Mouse (Mus musculus) liver, adult 2 months (tissue): ENCODE results near the gene Tango6. TPM values are rescaled to one million over a fixed set of nuclear protein-coding genes. Genes with fewer than 3 reads are reported as not detected.

ENCODE experiments used
- DNase-seq: peaks from one replicate; pipeline ENCODE4 v3.0.0-alpha.2; 2011; ENCODE audit warnings: low read depth, low spot score; ENCODE audit errors: extremely low read depth
- H3K27ac ChIP-seq: fragments of 200-500 bp; replicated peaks from 2 replicates; pipeline ENCODE4 v1.5.1; 2012; ENCODE audit warnings: low read depth, mild to moderate bottlenecking, control low read depth, inconsistent platforms, low read length; ENCODE audit not compliant: insufficient read depth
- H3K27me3 ChIP-seq: fragments of 200-500 bp; 2 replicates; pipeline ENCODE4 v1.6.1; 2012; ENCODE audit warnings: mild to moderate bottlenecking, moderate library complexity, low read length, inconsistent platforms; ENCODE audit not compliant: control insufficient read depth, insufficient read depth
- H3K36me3 ChIP-seq: fragments of 200-500 bp; 2 replicates; pipeline ENCODE4 v1.6.1; 2012; ENCODE audit warnings: low read length, inconsistent platforms; ENCODE audit not compliant: control insufficient read depth, insufficient read depth
- H3K4me1 ChIP-seq: fragments of 200-500 bp; 2 replicates; pipeline ENCODE4 v1.6.1; 2011; ENCODE audit warnings: low read length; ENCODE audit not compliant: control insufficient read depth, insufficient read depth
- H3K4me3 ChIP-seq: fragments of 200-500 bp; 2 replicates; pipeline ENCODE4 v1.5.1; 2011; ENCODE audit warnings: low read depth, mild to moderate bottlenecking, control low read depth, low read length, moderate library complexity; ENCODE audit not compliant: insufficient read depth
- H3K79me2 ChIP-seq: fragments of 200-500 bp; 2 replicates; pipeline ENCODE4 v1.6.1; 2012; ENCODE audit warnings: inconsistent platforms, mild to moderate bottlenecking, low read length, moderate library complexity; ENCODE audit not compliant: control insufficient read depth, insufficient read depth
- H3K9ac ChIP-seq: fragments of 200-500 bp; 2 replicates; pipeline ENCODE4 v1.6.1; 2012; ENCODE audit warnings: low read depth, mild to moderate bottlenecking, control low read depth, inconsistent platforms, low read length
- CTCF ChIP-seq: fragments of 200-500 bp; IDR thresholded peaks from 2 replicates; pipeline ENCODE4 v1.5.1; 2011; ENCODE audit warnings: low read depth, low read length, control low read depth
- POLR2A ChIP-seq: fragments of 200-500 bp; IDR thresholded peaks from 2 replicates; pipeline ENCODE4 v1.6.1; 2011; ENCODE audit warnings: low read length, control low read depth; ENCODE audit not compliant: insufficient read depth; ENCODE audit errors: extremely low read depth
- WGBS: fragments of 180-500 bp; shearing (Covaris S2); methylation state at CpG from one replicate; pipeline ENCODE4 v1.1.7; 2018; 5-methylcytosine and 5-hydroxymethylcytosine counted together
- polyA plus RNA-seq: library from polyadenylated mRNA; depleted of rRNA; stranded (reverse); fragments of >200 nt; gene quantifications from 2 replicates; pipeline ENCODE4 v1.2.3, GENCODE M21; 2012
- total RNA-seq: library from RNA; depleted of rRNA; stranded (reverse); fragments of >200 nt; gene quantifications from 2 replicates; pipeline ENCODE4 v1.2.3, GENCODE M21; 2014

Tango6 gene
- total and polyA plus RNA-seq, 2 experiments, result 2.1 to 4.0 TPM

DNA sequence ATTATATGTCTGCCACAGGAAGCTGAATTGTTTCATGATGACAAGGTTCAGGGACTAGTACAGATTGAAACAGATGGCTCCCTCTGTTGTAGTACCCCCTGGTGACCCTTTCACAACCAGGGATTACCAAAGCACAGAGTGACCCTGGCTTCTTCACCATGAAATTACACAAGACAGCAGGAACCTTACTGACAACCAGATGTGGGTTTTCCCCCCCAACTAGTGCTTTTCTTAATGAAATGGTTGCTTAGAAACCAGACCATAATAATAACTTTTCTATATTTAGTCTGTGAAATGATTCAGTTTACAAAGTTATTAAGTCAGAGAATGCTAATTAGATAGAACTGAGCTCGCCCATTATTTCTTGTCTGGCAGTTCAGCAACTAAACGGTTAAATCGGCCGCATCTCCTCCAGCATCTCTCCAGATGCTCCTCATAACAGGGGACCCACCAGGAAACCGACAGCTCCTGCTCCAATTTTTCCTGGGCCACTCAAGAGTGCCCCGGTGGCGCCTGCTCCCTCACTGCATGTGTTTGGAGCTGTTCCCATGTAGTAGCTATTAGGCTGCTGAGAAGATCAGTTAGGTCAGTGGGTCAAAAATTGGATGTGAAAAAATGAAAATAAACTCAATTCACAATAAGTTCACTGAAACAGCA lies 79.1 kb downstream of the Tango6 start:
- DNase-seq, result no peak

DNA sequence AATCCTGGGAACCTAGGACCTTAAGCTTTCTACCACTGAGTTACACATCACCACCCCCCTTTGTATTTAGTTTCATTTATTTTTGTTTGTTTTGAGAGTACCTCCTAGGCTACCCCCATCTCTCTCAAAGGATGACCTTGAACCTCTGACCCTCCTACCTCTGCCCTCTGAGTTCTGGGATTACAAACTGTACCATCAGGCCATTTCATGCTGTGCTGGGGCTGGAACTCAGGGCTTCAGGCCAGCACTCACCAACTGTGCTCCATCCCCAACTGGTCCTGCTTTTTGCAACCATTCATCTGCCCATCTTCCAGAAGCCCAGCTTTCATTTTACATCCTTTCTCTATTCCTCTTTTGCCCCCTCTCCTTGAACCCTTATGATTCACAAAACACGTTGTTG lies 81.7 kb downstream of the Tango6 start:
- TF ChIP-seq POLR2A (no peak), CTCF (no peak)
- Histone ChIP-seq H3K9ac (no peak overlapping the region), H3K79me2 (no peaks in the 10 kb centered on the region), H3K36me3 (no peaks in the 10 kb centered on the region), H3K4me1 (no peaks in the 10 kb centered on the region), H3K4me3 (no peak overlapping the region), H3K27me3 (no peaks in the 10 kb centered on the region), H3K27ac (no peak overlapping the region)
- 93% methylated on average over 1 of the region's 1 CpGs for WGBS
- DNase-seq, result peak; percentile 7

More for the DNA sequence above, 79.1 kb downstream of the Tango6 start:
- Histone ChIP-seq H3K9ac (no peak overlapping the region), H3K4me1 (no peaks in the 10 kb centered on the region), H3K4me3 (no peak overlapping the region), H3K79me2 (no peaks in the 10 kb centered on the region), H3K36me3 (no peaks in the 10 kb centered on the region), H3K27me3 (no peaks in the 10 kb centered on the region), H3K27ac (no peak overlapping the region)
- 68% methylated on average over 7 of the region's 7 CpGs for WGBS
- no peak for TF ChIP-seq CTCF
- no peak for TF ChIP-seq POLR2A

DNA sequence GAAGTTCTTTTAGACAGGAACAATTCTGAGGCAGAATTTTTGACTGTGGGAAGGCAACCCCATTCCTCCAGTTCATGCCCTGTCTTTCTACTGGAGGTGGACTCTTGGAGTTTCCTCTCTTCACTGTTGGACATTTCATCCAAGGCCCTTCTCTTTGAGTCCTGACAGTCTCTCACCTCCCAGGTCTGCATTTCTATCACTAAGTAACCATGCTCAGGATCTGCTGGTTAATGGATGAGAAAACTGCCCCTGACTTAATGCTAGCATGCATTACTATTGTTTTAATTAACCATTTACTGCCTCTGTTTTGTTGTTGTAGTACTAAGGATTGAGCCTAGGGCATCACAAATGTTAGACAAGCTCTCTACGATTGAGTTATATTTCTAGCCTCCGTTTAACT lies 82.7 kb downstream of the Tango6 start:
- no peak for DNase-seq
- TF ChIP-seq POLR2A (no peak), CTCF (no peak)
- Histone ChIP-seq H3K27ac (no peak overlapping the region), H3K4me3 (no peak overlapping the region), H3K4me1 (no peaks in the 10 kb centered on the region), H3K79me2 (no peaks in the 10 kb centered on the region), H3K36me3 (no peaks in the 10 kb centered on the region), H3K9ac (no peak overlapping the region), H3K27me3 (no peaks in the 10 kb centered on the region)
- WGBS, result 97% methylated on average over 2 of the region's 2 CpGs

DNA sequence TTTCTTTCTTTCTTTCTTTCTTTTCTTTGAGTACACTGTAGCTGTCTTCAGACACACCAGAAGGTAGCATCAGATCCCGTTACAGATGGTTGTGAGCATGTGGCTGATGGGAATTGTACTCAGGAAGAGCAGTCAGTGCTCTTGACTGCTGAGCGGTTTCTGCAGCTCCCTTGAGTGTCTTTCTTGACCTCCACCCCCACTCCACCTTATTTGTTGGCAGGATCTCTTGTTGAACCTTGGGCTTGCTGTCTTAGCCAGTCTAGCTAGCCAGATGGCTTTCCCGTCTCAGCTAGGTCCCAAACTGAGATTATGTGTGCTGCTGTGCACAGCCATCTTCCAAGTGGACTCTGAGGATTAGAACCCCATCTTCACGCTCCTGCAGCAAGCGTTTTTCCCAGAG lies 83.9 kb downstream of the Tango6 start:
- H3K27me3 ChIP-seq, result no peaks in the 10 kb centered on the region
- no peaks in the 10 kb centered on the region for H3K36me3 ChIP-seq
- no peak for TF ChIP-seq CTCF
- no peak for TF ChIP-seq POLR2A
- no peak overlapping the region for H3K27ac ChIP-seq
- no peaks in the 10 kb centered on the region for H3K4me1 ChIP-seq
- WGBS, result 96% methylated on average over 5 of the region's 5 CpGs
- no peak overlapping the region for H3K4me3 ChIP-seq
- DNase-seq, result no peak
- no peak overlapping the region for H3K9ac ChIP-seq
- H3K79me2 ChIP-seq, result no peaks in the 10 kb centered on the region

DNA sequence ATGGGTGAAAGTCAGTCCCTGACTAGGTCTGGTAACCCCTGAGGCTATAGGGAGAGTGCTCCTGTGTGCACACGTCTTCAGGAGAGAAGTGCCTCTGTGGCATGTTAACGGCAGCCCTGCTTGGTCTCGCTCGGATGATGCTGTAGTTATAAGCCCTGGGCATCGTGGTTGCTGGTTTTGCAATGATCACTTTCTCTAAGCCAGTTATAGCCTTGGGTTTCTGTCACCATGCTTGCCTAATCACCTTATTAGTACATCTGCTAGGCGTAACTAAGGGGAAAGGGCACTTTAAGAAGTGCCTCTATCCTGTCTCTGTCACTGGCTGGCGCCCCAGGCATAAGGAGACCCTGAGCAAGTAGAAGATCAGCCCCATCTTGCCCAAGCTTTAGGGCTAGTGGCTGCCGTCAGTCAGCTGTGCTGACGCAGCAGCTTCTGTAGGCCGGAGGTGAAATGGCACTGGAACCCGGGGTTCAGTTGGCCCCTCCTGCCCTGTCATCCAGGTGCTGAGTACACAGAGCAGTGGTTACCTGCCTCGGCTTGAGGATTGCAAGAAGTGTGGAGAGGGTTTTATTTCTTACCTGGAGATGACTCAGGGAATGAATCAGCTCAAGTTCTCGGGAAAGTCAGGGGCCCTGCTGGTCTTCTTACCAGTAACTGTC lies 86.4 kb downstream of the Tango6 start:
- TF ChIP-seq POLR2A (no peak), CTCF (no peak)
- no peaks in the 10 kb centered on the region for H3K27me3 ChIP-seq
- no peak overlapping the region for H3K4me3 ChIP-seq
- no peaks in the 10 kb centered on the region for H3K79me2 ChIP-seq
- no peak overlapping the region for H3K27ac ChIP-seq
- no peak for DNase-seq
- no peak overlapping the region for H3K9ac ChIP-seq
- no peaks in the 10 kb centered on the region for H3K36me3 ChIP-seq
- WGBS, result 86% methylated on average over 13 of the region's 13 CpGs
- no peaks in the 10 kb centered on the region for H3K4me1 ChIP-seq

DNA sequence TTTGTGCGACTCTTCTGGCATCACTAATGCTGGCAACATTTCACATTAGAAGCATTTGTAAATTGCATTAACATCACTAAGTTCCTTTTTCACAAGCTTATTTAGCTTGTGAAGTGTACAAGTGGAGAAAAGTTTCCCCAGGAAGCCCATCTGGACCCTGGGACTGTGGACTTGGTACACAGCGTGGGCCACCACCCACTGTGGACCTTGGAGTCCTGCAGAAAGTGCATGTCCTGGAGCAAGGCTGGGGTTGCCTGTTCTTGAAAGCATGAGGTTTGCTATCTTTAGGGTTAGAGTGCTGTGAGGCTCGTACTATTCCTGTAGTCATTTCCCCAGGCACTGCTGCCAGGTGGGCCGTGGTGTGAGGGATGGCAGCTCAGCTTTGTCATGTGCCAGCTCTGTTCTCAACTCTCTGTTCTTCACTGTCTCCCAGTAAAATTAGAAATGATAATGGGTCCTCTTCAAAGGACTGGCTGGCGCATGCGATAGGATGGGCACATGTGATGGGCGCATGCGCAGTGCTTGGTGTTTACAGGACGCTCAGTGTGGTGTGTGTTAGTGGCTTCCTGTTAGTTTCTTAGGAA lies 87.8 kb downstream of the Tango6 start:
- Histone ChIP-seq H3K4me1 (no peaks in the 10 kb centered on the region), H3K4me3 (no peak overlapping the region), H3K27me3 (no peaks in the 10 kb centered on the region), H3K79me2 (no peaks in the 10 kb centered on the region), H3K36me3 (no peaks in the 10 kb centered on the region), H3K9ac (no peak overlapping the region), H3K27ac (no peak overlapping the region)
- TF ChIP-seq CTCF (no peak), POLR2A (no peak)
- DNase-seq, result no peak
- WGBS, result 96% methylated on average over 9 of the region's 9 CpGs
